Mouse (Mus musculus) kidney, adult 2 months (tissue): ENCODE measurements around the gene Cacna1a. TPM values are rescaled to one million over a fixed set of nuclear protein-coding genes. Genes with fewer than 3 reads are reported as not detected.

Experiments used
- DNase-seq: peaks from one replicate; pipeline ENCODE4 v3.0.0; 2021
- H3K27ac ChIP-seq: fragments of 200-500 bp; 2 replicates; pipeline ENCODE4 v1.5.1; 2012; ENCODE audit warnings: low read depth, low read length, control low read depth, inconsistent platforms; ENCODE audit not compliant: insufficient read depth
- H3K27me3 ChIP-seq: fragments of 200-500 bp; replicated peaks from 2 replicates; pipeline ENCODE4 v1.6.1; 2012; ENCODE audit warnings: mild to moderate bottlenecking, moderate library complexity, low read length, inconsistent platforms; ENCODE audit not compliant: control insufficient read depth, insufficient read depth
- H3K36me3 ChIP-seq: fragments of 200-500 bp; 2 replicates; pipeline ENCODE4 v1.6.1; 2012; ENCODE audit warnings: mild to moderate bottlenecking, moderate library complexity, low read length, inconsistent platforms; ENCODE audit not compliant: control insufficient read depth, insufficient read depth
- H3K4me1 ChIP-seq: fragments of 200-500 bp; 2 replicates; pipeline ENCODE4 v1.6.1; 2011; ENCODE audit warnings: low read length; ENCODE audit not compliant: control insufficient read depth, insufficient read depth
- H3K4me3 ChIP-seq: fragments of 200-500 bp; 2 replicates; pipeline ENCODE4 v1.5.1; 2011; ENCODE audit warnings: mild to moderate bottlenecking, low read depth, low read length, control low read depth; ENCODE audit not compliant: insufficient read depth
- CTCF ChIP-seq: fragments of 200-500 bp; conservative IDR thresholded peaks from 2 replicates; pipeline ENCODE4 v1.5.1; 2011; ENCODE audit warnings: low read depth, mild to moderate bottlenecking, control low read depth, low read length, moderate library complexity, mixed read lengths; ENCODE audit not compliant: insufficient read depth, insufficient read length
- POLR2A ChIP-seq: fragments of 200-500 bp; IDR thresholded peaks from one replicate; pipeline ENCODE4 v1.6.1; 2011; ENCODE audit warnings: low read depth, low read length, control low read depth
- WGBS: fragments of 180-500 bp; shearing (Covaris S2); methylation state at CpG from one replicate; pipeline ENCODE4 v1.1.7; 2018; 5-methylcytosine and 5-hydroxymethylcytosine counted together
- polyA plus RNA-seq: library from polyadenylated mRNA; depleted of rRNA; stranded (reverse); fragments of >200 nt; gene quantifications from 2 replicates; pipeline ENCODE4 v1.2.3, GENCODE M21; 2012

The Cacna1a gene
- polyA plus RNA-seq, 1 experiment, result 6.8 TPM

DNA sequence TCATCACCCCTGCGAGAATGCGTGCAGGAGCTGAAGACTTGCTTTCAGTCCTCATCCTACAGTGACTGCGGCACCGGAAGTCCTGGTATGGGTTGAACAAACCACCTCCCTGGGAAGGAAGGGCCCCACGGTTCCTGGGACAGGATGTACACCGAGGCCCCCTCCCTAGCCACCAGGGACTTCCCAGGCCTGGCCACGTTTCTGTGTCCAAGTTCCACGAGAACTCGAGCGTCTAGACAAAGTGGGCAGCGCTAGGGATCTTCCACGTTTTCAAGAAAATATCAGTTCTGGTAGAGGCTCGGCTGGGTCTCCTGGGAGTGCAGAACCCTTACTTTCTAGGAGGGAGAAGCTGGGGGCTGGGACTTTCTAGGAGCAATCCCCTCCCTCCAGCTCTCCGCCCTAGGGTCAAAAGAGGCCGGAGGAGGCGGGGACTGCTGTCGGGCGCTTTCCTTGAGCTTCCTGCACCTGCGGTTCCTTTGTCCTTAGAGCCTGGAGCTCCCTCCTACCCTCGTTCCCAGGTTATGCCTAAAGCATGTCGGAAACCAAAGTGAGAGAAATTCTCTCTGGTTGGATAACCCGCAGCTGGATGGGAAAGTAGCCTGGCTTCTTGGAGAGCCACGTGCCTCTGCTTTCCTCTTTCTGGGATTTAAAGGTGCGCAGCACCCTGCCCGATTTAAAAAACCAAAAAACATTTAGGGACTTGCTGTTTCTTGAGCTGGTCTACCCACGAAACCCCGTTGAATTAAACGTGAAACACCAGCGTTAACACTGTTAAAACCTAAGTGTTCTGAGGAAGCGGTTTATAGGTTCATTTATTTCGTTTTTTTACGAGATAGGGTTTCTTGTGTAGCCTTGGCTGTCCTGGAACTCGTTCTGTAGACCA lies 271.9 kb downstream of the Cacna1a start:
- 6% methylated on average over 33 of the region's 33 CpGs for WGBS
- peak; percentile 80 for DNase-seq

DNA sequence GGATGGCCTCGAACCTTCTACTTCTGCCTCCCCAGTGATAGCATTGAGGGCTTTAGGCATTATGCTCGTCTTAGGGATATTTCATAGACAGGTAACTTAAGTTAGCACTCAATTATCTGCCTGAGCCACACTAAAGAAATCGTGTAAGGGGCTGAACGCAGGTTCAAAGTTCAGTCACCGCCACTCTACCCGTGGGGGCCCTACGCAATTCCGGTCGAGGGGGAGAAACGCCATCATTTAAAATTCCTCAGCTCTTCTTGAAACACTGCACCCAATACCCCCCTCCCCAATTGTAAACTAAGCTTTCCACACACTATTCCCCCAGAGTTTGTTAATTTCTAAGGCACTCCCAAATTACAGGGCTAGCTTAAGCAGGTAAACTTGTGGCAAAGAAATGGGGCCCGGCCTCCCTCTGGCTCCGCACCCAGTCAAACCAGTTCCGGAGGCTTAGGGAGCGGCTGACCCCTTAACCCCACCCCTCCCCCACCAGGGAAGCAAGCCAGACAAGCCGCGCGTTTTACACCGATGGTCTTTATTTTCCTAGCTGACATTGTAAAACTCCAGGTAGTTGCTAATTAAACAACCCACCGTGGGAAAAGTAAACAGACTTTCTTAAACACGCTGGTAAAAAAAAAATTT lies 272.7 kb downstream of the Cacna1a start:
- Histone ChIP-seq H3K36me3 (no peaks in the 10 kb centered on the region), H3K27ac (peak overlapping the region; percentile 84), H3K4me1 (peaks cover 26% of the 10 kb centered on the region; the same call in 1 of the 2 replicates), H3K4me3 (peak overlapping the region; percentile 87), H3K27me3 (no peaks in the 10 kb centered on the region)
- WGBS, result 3% methylated on average over 20 of the region's 20 CpGs
- peak; percentile 80 for DNase-seq
- no peak for TF ChIP-seq CTCF

More for the DNA sequence above, 271.9 kb downstream of the Cacna1a start:
- TF ChIP-seq POLR2A (peak; percentile 14), CTCF (no peak)
- peak overlapping the region; percentile 84 for H3K27ac ChIP-seq
- H3K36me3 ChIP-seq, result no peaks in the 10 kb centered on the region
- no peaks in the 10 kb centered on the region for H3K27me3 ChIP-seq
- H3K4me1 ChIP-seq, result peaks cover 21% of the 10 kb centered on the region; the same call in 1 of the 2 replicates
- H3K4me3 ChIP-seq, result peak overlapping the region; percentile 87

DNA sequence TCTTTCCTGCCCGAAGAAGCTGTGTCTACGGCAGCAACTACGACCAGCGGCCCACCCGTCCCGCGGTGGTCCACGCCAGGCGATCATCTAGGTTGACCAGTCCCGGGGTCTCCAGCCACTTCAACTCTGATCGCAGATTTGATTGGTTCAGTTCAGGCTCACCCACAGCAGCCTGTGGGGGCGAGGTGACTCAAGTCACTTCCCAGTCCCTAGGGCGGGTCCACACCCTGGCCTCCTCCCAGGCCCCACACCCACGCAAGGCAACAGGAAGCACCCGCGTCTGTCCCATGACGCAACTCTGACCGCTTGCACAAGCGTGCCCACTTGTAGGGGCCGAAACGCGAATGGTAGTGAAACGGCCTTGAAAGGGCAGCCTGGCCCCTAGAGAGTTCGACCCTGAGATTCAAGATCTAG lies 273.2 kb downstream of the Cacna1a start:
- TF ChIP-seq POLR2A, result no peak
- TF ChIP-seq CTCF, result no peak
- Histone ChIP-seq H3K36me3 (no peaks in the 10 kb centered on the region), H3K4me1 (peaks cover 22% of the 10 kb centered on the region; the same call in 1 of the 2 replicates), H3K4me3 (peak overlapping the region; percentile 87), H3K27me3 (no peaks in the 10 kb centered on the region), H3K27ac (peak overlapping the region; percentile 84)
- under 1% methylated on average over 24 of the region's 24 CpGs for WGBS
- DNase-seq, result peak; percentile 93

DNA sequence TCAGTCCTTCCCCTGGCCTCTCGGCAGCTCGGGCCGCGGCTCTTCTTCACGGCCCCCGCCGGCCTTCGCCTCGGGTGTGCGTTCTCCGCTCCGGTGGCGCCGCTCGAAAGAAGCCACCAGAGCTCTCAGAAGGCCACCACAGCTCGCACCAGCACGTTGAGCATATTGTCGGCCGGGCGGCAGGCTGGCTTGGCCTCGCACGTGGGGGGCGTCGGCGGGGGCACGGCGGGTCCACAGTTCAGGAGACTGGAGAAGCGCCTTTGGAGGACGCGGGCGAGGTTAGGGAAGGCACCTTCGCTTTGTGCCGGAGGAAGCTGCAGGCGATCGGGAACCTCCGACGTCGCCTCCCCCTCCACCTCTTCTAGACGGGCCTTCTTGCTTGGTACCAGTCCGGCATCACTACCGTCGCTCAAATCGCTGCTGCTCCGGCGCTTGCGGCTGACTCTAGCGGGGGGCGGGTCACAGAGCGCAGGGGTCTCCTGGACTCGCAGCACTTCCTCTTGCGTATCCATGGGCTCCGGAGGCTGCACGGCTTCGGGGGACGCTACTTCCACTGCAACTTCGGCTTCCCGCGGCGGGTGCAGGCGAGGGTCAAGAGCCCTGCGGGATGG lies 273.8 kb downstream of the Cacna1a start:
- under 1% methylated on average over 61 of the region's 61 CpGs for WGBS
- peak; percentile 52 for DNase-seq
- Histone ChIP-seq H3K36me3 (no peaks in the 10 kb centered on the region), H3K4me3 (peak overlapping the region; percentile 87), H3K4me1 (peaks cover 17% of the 10 kb centered on the region; the same call in 1 of the 2 replicates), H3K27ac (peak overlapping the region; percentile 84), H3K27me3 (no peaks in the 10 kb centered on the region)
- TF ChIP-seq POLR2A (no peak), CTCF (no peak)

DNA sequence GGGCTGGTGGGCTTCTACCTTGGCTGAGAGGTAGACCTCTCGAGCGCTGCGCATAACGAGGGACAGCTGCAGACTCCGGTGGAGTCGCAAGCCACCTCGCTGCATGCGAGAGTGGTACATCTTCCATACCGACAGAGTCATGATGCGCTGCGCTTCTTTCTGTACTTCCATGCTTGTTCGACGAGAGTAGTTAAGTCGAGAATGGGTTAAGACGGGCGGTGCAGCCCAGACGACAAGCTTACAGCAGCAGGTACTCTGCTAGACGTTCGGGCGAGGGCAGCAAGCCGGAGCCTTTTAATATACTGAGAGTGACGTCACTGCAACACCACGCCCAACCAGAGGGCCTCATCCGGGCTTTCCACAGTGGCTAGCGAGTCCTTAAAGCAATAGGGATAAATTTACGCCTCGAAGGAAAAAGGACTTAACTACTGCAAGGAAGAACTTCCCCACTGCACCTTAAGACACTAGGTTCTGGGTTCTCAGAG lies 274.4 kb downstream of the Cacna1a start, which contains the start of gene Ier2:
Gene Ier2 (minus strand): TSS at position 272 of the 485 bp plus-strand sequence.
- no peaks in the 10 kb centered on the region for H3K27me3 ChIP-seq
- peak within 1 kb of the TSS; percentile 84 for H3K27ac ChIP-seq
- peak; percentile 98 for DNase-seq
- H3K36me3 ChIP-seq, result no peaks in the 10 kb centered on the region
- H3K4me1 ChIP-seq, result peaks cover 15% of the 10 kb centered on the region; the same call in 1 of the 2 replicates
- TF ChIP-seq POLR2A, result peak; percentile 100
- TF ChIP-seq CTCF, result no peak
- peak within 1 kb of the TSS; percentile 87 for H3K4me3 ChIP-seq
- WGBS, result under 1% methylated on average over 27 of the region's 27 CpGs

DNA sequence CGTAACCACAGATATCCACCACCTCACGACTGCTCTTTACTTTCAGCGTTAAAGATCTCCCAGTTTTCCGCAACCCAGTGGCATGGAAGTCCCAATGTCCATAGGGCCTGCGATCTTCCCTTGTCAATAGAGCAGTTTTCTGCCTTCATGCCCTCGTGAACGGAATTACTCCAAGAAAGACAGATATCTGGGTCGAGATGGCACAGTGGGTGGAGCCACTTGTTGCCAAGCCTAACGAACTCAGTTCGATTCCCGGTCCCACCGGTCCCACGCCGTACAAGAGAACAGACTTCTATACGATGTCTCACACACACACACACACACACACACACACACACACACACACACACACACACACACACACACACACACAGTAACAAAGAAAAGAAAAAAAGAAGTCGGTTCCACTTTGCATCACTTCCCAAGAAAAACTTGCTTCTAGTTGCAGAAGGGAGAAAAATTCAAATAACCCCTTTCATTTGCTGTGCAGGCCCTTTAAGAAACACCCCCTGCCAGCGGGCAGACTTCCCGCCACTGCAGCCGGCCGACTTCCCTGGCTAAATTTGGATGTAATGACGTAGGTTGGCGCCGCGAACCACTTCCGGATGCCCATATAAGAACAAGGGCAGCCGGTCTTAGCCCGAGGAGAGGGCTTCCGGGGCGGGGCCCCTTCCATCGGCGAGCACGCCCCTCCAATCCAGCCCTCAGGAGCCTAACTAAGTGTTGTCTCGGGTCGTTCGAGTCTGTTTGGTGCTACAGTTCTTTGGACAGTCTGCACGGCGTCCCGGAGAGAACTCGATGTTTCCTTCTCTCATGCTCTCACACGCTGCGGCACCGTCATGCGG lies 275.5 kb downstream of the Cacna1a start:
- TF ChIP-seq POLR2A (no peak), CTCF (0 out of 2 replicates have a peak, but pooled peaks have one; percentile 4)

More for the DNA sequence above, 275.5 kb downstream of the Cacna1a start:
- Histone ChIP-seq H3K4me1 (peaks cover 15% of the 10 kb centered on the region; the same call in 1 of the 2 replicates), H3K36me3 (no peaks in the 10 kb centered on the region), H3K27me3 (no peaks in the 10 kb centered on the region), H3K4me3 (peak overlapping the region; percentile 91), H3K27ac (peak overlapping the region; percentile 98)
- DNase-seq, result peak; percentile 99
- 3% methylated on average over 43 of the region's 43 CpGs for WGBS
